Mouse (Mus musculus): ENCODE results near the gene Bckdk. TPM values are rescaled to one million over a fixed set of nuclear protein-coding genes. Genes with fewer than 3 reads are reported as not detected.
"Not testable (repeated sequence)": the region's sequence is repeated elsewhere in the genome, so short reads cannot be mapped to it uniquely, and the experiment has no call there.

Gene Bckdk
- polyA plus RNA-seq, 1 experiment from 2014 or later = 99.1 TPM

- Histone ChIP-seq H3K4me1 (ENCODE audit: control insufficient read depth, insufficient read depth, low read length) (no peaks in the 10 kb centered on the region), H3K27me3 (ENCODE audit: control insufficient read depth, insufficient read depth, low read length) (no peaks in the 10 kb centered on the region), H3K4me2 (ENCODE audit: low read depth, low read length) (no peak overlapping the region), H3K4me3 (ENCODE audit: low read depth, low read length) (no peak overlapping the region), H3K36me3 (replicated peaks; ENCODE audit: control insufficient read depth, insufficient read depth, low read depth, low read length) (peaks cover 15% of the 10 kb centered on the region), H3K9ac (replicated peaks; ENCODE audit: low read length) (no peak overlapping the region), H3K9me3 (replicated peaks; ENCODE audit: control insufficient read depth, low read length) (no peaks in the 10 kb centered on the region), H3K27ac (replicated peaks; ENCODE audit: low read depth, low read length) (no peak overlapping the region)
- DNase-seq (ENCODE audit: low spot score) (no peak), ATAC-seq (replicated peaks; ENCODE audit: insufficient number of reproducible peaks, low FRiP score, low TSS enrichment, low read depth) (no peak)
- 83% methylated on average over 3 of the region's 3 CpGs for WGBS
Observed at GRCm38 (mm10) chr7:127887781-127888180, 16.1 kb upstream of the Bckdk start.

- 83% methylated on average over 3 of the region's 3 CpGs for WGBS
Observed at GRCm38 (mm10) chr7:127888821-127889220, 15.1 kb upstream of the Bckdk start.

DNA sequence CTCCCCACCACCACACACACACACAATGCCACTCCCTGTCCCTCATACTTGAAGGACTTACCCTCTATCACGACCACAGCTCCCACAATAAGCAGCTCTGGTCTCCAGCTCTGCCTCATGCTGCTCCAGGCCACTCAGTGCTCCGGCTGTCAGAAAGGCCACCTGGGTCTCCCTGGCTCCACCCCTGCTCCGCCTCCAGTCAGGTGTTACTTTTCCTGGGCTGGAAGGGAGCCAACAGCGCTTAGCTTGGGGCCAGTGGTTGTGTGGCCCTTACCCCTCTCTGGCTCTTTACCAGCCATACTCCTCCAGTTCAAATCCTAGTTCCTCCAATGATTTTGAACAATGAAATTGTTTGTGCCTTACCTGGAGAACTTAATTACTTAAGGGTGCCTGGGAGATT, 13.1 kb upstream of the Bckdk start, which contains the start of gene Prss53:
Prss53 (minus strand) TSS at position 173 of the 400 bp plus-strand sequence.
- no peaks in the 10 kb centered on the region for H3K9me3 ChIP-seq (replicated peaks; ENCODE audit: control insufficient read depth, low read length)
- H3K27me3 ChIP-seq (ENCODE audit: control insufficient read depth, insufficient read depth, low read length) = no peaks in the 10 kb centered on the region
- H3K4me2 ChIP-seq (ENCODE audit: low read depth, low read length) = no peak within 1 kb of the TSS
- H3K36me3 ChIP-seq (replicated peaks; ENCODE audit: control insufficient read depth, insufficient read depth, low read depth, low read length) = peaks cover 8% of the 10 kb centered on the region
- DNase-seq (ENCODE audit: low spot score) (no peak), ATAC-seq (replicated peaks; ENCODE audit: insufficient number of reproducible peaks, low FRiP score, low TSS enrichment, low read depth) (no peak)
- no peak within 1 kb of the TSS for H3K27ac ChIP-seq (replicated peaks; ENCODE audit: low read depth, low read length)
- WGBS = 33% methylated on average over 4 of the region's 4 CpGs
- H3K4me1 ChIP-seq (ENCODE audit: control insufficient read depth, insufficient read depth, low read length) = no peaks in the 10 kb centered on the region
- no peak within 1 kb of the TSS for H3K9ac ChIP-seq (replicated peaks; ENCODE audit: low read length)
- no peak within 1 kb of the TSS for H3K4me3 ChIP-seq (ENCODE audit: low read depth, low read length)

More at GRCm38 (mm10) chr7:127888821-127889220, 15.1 kb upstream of the Bckdk start:
- H3K4me1 ChIP-seq (ENCODE audit: control insufficient read depth, insufficient read depth, low read length) = no peaks in the 10 kb centered on the region
- no peak overlapping the region for H3K4me3 ChIP-seq (ENCODE audit: low read depth, low read length)
- ATAC-seq (replicated peaks; ENCODE audit: insufficient number of reproducible peaks, low FRiP score, low TSS enrichment, low read depth) (no peak), DNase-seq (ENCODE audit: low spot score) (no peak)
- no peak overlapping the region for H3K9ac ChIP-seq (replicated peaks; ENCODE audit: low read length)
- no peak overlapping the region for H3K27ac ChIP-seq (replicated peaks; ENCODE audit: low read depth, low read length)
- no peaks in the 10 kb centered on the region for H3K27me3 ChIP-seq (ENCODE audit: control insufficient read depth, insufficient read depth, low read length)
- peaks cover 11% of the 10 kb centered on the region for H3K36me3 ChIP-seq (replicated peaks; ENCODE audit: control insufficient read depth, insufficient read depth, low read depth, low read length)
- no peak overlapping the region for H3K4me2 ChIP-seq (ENCODE audit: low read depth, low read length)
- no peaks in the 10 kb centered on the region for H3K9me3 ChIP-seq (replicated peaks; ENCODE audit: control insufficient read depth, low read length)

DNA sequence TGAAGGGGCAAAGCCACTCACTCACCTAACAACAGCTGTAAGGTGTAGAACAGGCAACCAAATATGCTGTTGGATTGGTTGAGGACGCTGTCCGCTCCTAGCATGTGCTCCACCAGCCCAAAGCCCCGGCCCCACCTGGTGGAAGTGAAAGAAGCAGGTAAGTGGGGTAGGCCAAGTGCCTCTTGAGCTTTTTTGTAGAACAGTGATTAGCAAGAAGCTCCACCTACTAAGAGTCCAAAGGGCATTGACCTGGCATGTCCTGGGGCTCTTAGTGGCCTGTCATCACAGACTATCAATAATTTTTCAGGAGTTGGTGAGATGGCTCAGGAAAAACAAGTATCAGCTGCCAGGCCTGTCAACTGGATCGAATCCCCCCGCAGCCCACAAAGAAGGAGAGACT, 9.4 kb upstream of the Bckdk start:
- peak overlapping the region; percentile 76 for H3K4me2 ChIP-seq (ENCODE audit: low read depth, low read length)
- H3K27me3 ChIP-seq (ENCODE audit: control insufficient read depth, insufficient read depth, low read length) = no peaks in the 10 kb centered on the region
- DNase-seq (ENCODE audit: low spot score) (no peak), ATAC-seq (replicated peaks; ENCODE audit: insufficient number of reproducible peaks, low FRiP score, low TSS enrichment, low read depth) (no peak)
- 84% methylated on average over 5 of the region's 5 CpGs for WGBS
- H3K27ac ChIP-seq (replicated peaks; ENCODE audit: low read depth, low read length) = no peak overlapping the region
- no peaks in the 10 kb centered on the region for H3K4me1 ChIP-seq (ENCODE audit: control insufficient read depth, insufficient read depth, low read length)
- no peaks in the 10 kb centered on the region for H3K36me3 ChIP-seq (replicated peaks; ENCODE audit: control insufficient read depth, insufficient read depth, low read depth, low read length)
- no peak overlapping the region for H3K9ac ChIP-seq (replicated peaks; ENCODE audit: low read length)
- H3K4me3 ChIP-seq (ENCODE audit: low read depth, low read length) = peak overlapping the region; percentile 56
- H3K9me3 ChIP-seq (replicated peaks; ENCODE audit: control insufficient read depth, low read length) = no peaks in the 10 kb centered on the region

- Histone ChIP-seq H3K36me3 (replicated peaks; ENCODE audit: control insufficient read depth, insufficient read depth, low read depth, low read length) (no peaks in the 10 kb centered on the region), H3K27ac (replicated peaks; ENCODE audit: low read depth, low read length) (peak within 1 kb of the TSS; percentile 22), H3K9me3 (replicated peaks; ENCODE audit: control insufficient read depth, low read length) (no peaks in the 10 kb centered on the region), H3K27me3 (ENCODE audit: control insufficient read depth, insufficient read depth, low read length) (no peaks in the 10 kb centered on the region), H3K4me2 (ENCODE audit: low read depth, low read length) (peak within 1 kb of the TSS; percentile 76), H3K4me1 (ENCODE audit: control insufficient read depth, insufficient read depth, low read length) (no peaks in the 10 kb centered on the region), H3K9ac (replicated peaks; ENCODE audit: low read length) (peak within 1 kb of the TSS; percentile 65), H3K4me3 (ENCODE audit: low read depth, low read length) (peak within 1 kb of the TSS; percentile 56)
- ATAC-seq (replicated peaks; ENCODE audit: insufficient number of reproducible peaks, low FRiP score, low TSS enrichment, low read depth) = peak; percentile 97
- WGBS = under 1% methylated on average over 26 of the region's 26 CpGs
- peak; percentile 96 for DNase-seq (ENCODE audit: low spot score)
Observed at GRCm38 (mm10) chr7:127895442-127895841, 8.4 kb upstream of the Bckdk start, which contains the start of the genes Gm21974 and Vkorc1. Gene Gm21974, minus strand, starts transcription at chr7:127895454. Gene Vkorc1, minus strand, starts transcription at chr7:127895617.

DNA sequence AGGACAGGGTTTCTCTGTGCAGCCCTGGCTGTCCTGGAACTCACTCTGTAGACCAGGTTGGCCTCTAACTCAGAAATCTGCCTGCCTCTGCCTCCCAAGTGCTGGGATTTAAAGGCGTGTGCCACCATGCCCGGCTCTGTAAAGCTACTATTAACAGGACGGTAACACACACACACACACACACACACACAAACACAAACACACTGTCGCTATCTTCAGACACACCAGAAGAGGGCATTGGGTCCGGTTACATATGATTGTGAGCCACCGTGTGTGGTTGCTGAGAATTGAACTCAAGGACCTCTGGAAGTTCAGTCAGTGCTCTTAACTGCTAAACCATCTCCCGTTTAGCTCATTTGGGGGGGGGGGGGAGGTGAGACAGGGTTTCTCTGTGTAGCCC, 8.0 kb upstream of the Bckdk start:
- H3K36me3 ChIP-seq (replicated peaks; ENCODE audit: control insufficient read depth, insufficient read depth, low read depth, low read length); DNase-seq (ENCODE audit: low spot score); H3K4me2 ChIP-seq (ENCODE audit: low read depth, low read length); H3K9me3 ChIP-seq (replicated peaks; ENCODE audit: control insufficient read depth, low read length); H3K9ac ChIP-seq (replicated peaks; ENCODE audit: low read length); H3K27me3 ChIP-seq (ENCODE audit: control insufficient read depth, insufficient read depth, low read length); H3K27ac ChIP-seq (replicated peaks; ENCODE audit: low read depth, low read length); ATAC-seq (replicated peaks; ENCODE audit: insufficient number of reproducible peaks, low FRiP score, low TSS enrichment, low read depth); H3K4me1 ChIP-seq (ENCODE audit: control insufficient read depth, insufficient read depth, low read length): not testable (repeated sequence)
- peak overlapping the region; percentile 56; the same call in 1 of the 2 replicates for H3K4me3 ChIP-seq (ENCODE audit: low read depth, low read length)
- 70% methylated on average over 7 of the region's 7 CpGs for WGBS

DNA sequence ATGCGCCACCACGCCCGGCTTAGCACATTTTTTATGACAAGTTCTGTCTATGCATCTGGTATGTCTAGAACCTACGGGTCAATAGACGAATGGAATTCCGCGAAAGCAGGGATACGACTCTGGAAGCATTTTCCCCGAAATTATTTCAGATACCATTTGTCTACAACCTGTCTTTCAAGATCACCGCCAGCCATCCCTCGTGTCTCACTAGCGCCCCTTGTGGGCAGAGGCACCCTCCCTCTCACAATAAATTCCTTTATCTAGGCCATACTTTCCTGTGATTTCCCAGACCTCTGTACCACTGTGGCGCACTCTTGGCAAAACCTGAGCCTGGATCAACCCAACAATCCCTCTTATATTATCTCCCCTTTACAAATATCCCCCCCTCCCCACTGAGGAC, 7.5 kb upstream of the Bckdk start:
- H3K9ac ChIP-seq (replicated peaks; ENCODE audit: low read length) = no peak overlapping the region
- no peaks in the 10 kb centered on the region for H3K4me1 ChIP-seq (ENCODE audit: control insufficient read depth, insufficient read depth, low read length)
- peak; percentile 61 for DNase-seq (ENCODE audit: low spot score)
- no peaks in the 10 kb centered on the region for H3K9me3 ChIP-seq (replicated peaks; ENCODE audit: control insufficient read depth, low read length)
- H3K4me3 ChIP-seq (ENCODE audit: low read depth, low read length) = no peak overlapping the region
- H3K36me3 ChIP-seq (replicated peaks; ENCODE audit: control insufficient read depth, insufficient read depth, low read depth, low read length) = no peaks in the 10 kb centered on the region
- 57% methylated on average over 13 of the region's 13 CpGs for WGBS
- no peak for ATAC-seq (replicated peaks; ENCODE audit: insufficient number of reproducible peaks, low FRiP score, low TSS enrichment, low read depth)
- no peaks in the 10 kb centered on the region for H3K27me3 ChIP-seq (ENCODE audit: control insufficient read depth, insufficient read depth, low read length)
- H3K4me2 ChIP-seq (ENCODE audit: low read depth, low read length) = no peak overlapping the region
- no peak overlapping the region for H3K27ac ChIP-seq (replicated peaks; ENCODE audit: low read depth, low read length)

- Histone ChIP-seq H3K4me3 (ENCODE audit: low read depth, low read length) (no peak overlapping the region), H3K27me3 (ENCODE audit: control insufficient read depth, insufficient read depth, low read length) (no peaks in the 10 kb centered on the region), H3K4me1 (ENCODE audit: control insufficient read depth, insufficient read depth, low read length) (no peaks in the 10 kb centered on the region), H3K36me3 (replicated peaks; ENCODE audit: control insufficient read depth, insufficient read depth, low read depth, low read length) (no peaks in the 10 kb centered on the region), H3K4me2 (ENCODE audit: low read depth, low read length) (no peak overlapping the region), H3K9ac (replicated peaks; ENCODE audit: low read length) (no peak overlapping the region), H3K9me3 (replicated peaks; ENCODE audit: control insufficient read depth, low read length) (no peaks in the 10 kb centered on the region), H3K27ac (replicated peaks; ENCODE audit: low read depth, low read length) (no peak overlapping the region)
- DNase-seq (ENCODE audit: low spot score) = no peak
- ATAC-seq (replicated peaks; ENCODE audit: insufficient number of reproducible peaks, low FRiP score, low TSS enrichment, low read depth) = no peak
- WGBS = 89% methylated on average over 7 of the region's 7 CpGs
Observed at GRCm38 (mm10) chr7:127897542-127897941, 6.3 kb upstream of the Bckdk start.

All from embryonic facial prominence, embryonic 11.5 days (tissue).